Mouse (Mus musculus) C2C12 (cell line): Measurements from ENCODE around the gene Ndufaf2.

Experiments
- CTCF ChIP-seq: IDR thresholded peaks from one replicate; pipeline ENCODE4 v1.5.1; 2011; ENCODE audit not compliant: control insufficient read depth, insufficient read depth, insufficient read length
- USF1 ChIP-seq: IDR thresholded peaks from one replicate; pipeline ENCODE4 v1.6.1; 2011; ENCODE audit warnings: low read depth, mild to moderate bottlenecking, control low read depth, moderate library complexity

DNA sequence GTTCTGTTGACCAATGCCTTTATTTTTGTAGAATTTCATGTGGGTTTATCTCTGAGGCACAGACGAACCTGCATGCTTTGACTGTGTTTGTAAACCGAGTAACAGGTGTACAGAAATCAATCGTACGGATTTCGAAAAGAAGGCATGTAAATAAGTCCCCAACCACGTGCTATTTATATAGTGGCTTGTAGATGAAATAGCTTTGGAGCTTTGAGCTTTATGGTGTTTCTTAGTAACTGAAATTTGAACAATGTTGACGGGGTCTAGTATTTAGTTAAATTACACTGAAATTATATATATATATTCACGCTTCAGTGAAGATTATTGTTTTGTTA, 785 bp upstream of the Ndufaf2 start:
- TF ChIP-seq CTCF (no peak), USF1 (no peak)
